Mouse (Mus musculus) ES-E14 (cell line): ENCODE measurements at regions not wholly inside any gene's neighbourhood (a gene's known extent, or its start where the extent isn't known, plus 50 kb on each side); places are given as distances from the start of the nearest gene placed in this dataset.
"Not testable (repeated sequence)": the region's sequence is repeated elsewhere in the genome, so short reads cannot be mapped to it uniquely, and the experiment has no call there.

ENCODE experiments used
- DNase-seq: peaks from one replicate; pipeline ENCODE4 v3.0.0-alpha.2; 2013; ENCODE audit warnings: low read depth, low spot score
- H3K27ac ChIP-seq: 2 replicates; pipeline ENCODE4 v1.5.1; 2012; ENCODE audit warnings: low read depth, mild to moderate bottlenecking, low read length, moderate library complexity, mixed read lengths; ENCODE audit not compliant: poor library complexity, insufficient read depth, severe bottlenecking
- H3K36me3 ChIP-seq: 2 replicates; pipeline ENCODE4 v1.6.1; 2012; ENCODE audit warnings: mild to moderate bottlenecking, low read length, moderate library complexity, mixed read lengths; ENCODE audit not compliant: control insufficient read depth, poor library complexity, insufficient read depth, severe bottlenecking
- H3K4me1 ChIP-seq, 2 experiments: fragments of 150-350 bp in 1 of 2; sonication (generic) in 1 of 2; 2 replicates each; pipeline ENCODE4 v1.6.1; 2012; ENCODE audit warnings: low read length in 2 of 2, mild to moderate bottlenecking in 1 of 2, mixed read lengths in 1 of 2; ENCODE audit not compliant: control insufficient read depth in 2 of 2, insufficient read depth in 2 of 2, poor library complexity in 1 of 2
- H3K4me3 ChIP-seq, 2 experiments: fragments of 150-350 bp in 1 of 2; sonication (generic) in 1 of 2; 2 replicates each; pipeline ENCODE4 v1.5.1; 2012; ENCODE audit warnings: low read length in 2 of 2, low read depth in 1 of 2, mild to moderate bottlenecking in 1 of 2, mixed read lengths in 1 of 2; ENCODE audit not compliant: insufficient read depth in 1 of 2, poor library complexity in 1 of 2, severe bottlenecking in 1 of 2
- H3K9ac ChIP-seq: 2 replicates; pipeline ENCODE4 v1.6.1; 2012; ENCODE audit warnings: low read depth, mild to moderate bottlenecking, low read length, mixed read lengths; ENCODE audit not compliant: poor library complexity, insufficient read depth, severe bottlenecking
- H3K9me3 ChIP-seq: fragments of 150-350 bp; sonication (generic); 2 replicates; pipeline ENCODE4 v1.6.1; 2012; ENCODE audit warnings: low read depth, mild to moderate bottlenecking, low read length; ENCODE audit not compliant: control insufficient read depth, insufficient read depth
- CHD2 ChIP-seq: IDR thresholded peaks from 2 replicates; pipeline ENCODE4 v1.6.1; 2014; ENCODE audit warnings: mild to moderate bottlenecking, low read depth, low read length, inconsistent platforms
- HCFC1 ChIP-seq: IDR thresholded peaks from 2 replicates; pipeline ENCODE4 v1.6.1; 2012; ENCODE audit warnings: low read length, inconsistent platforms, borderline replicate concordance; ENCODE audit not compliant: insufficient read depth
- MAFK ChIP-seq: IDR thresholded peaks from 2 replicates; pipeline ENCODE4 v1.6.1; 2014; ENCODE audit warnings: mild to moderate bottlenecking, low read depth, low read length, inconsistent platforms; ENCODE audit not compliant: insufficient read depth
- ZC3H11A ChIP-seq: IDR thresholded peaks from 2 replicates; pipeline ENCODE4 v1.6.1; 2012; ENCODE audit warnings: low read depth, mild to moderate bottlenecking, inconsistent platforms, low read length, borderline replicate concordance
- ZNF384 ChIP-seq: IDR thresholded peaks from 2 replicates; pipeline ENCODE4 v1.6.1; 2012; ENCODE audit warnings: low read depth, low read length, inconsistent platforms
- in situ Hi-C, 2 experiments: fragments of 600-800 bp; cut with MboI; formaldehyde crosslinking; loops; one replicate each; pipeline ENCODE4 v1.15.1; 2025; ENCODE audit warnings: low sequenced_read_pairs in 2 of 2, inconsistent platforms in 1 of 2; ENCODE audit not compliant: unreplicated experiment in 2 of 2

DNA sequence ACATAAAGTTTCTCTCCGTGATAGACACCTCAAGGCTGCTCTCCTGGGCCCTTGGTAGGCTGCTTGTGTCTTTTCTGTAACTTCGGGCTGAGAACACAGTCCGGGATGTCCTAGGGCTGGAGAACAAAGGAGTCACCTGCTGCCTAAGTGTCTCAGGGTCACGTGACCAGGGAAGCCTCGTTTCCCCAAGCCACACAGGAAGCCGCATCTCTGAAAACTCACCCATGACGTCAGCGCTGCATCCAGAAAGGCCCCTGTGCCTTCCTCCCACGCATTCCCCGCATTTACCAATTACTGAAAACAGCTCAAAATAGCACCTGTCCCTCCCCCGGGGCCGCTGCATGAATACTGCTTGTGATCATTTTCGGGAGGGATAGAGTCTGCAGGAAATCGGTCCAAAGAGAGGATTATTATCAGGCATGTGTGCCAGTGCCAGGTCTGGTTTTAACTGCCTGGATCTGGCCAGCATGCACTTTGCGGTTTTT is 198.7 kb upstream of the Nectin1 start:
- H3K9ac ChIP-seq: no peak overlapping the region
- no peak for TF ChIP-seq MAFK
- no peak for TF ChIP-seq ZC3H11A
- TF ChIP-seq HCFC1: no peak
- no peak for TF ChIP-seq CHD2
- TF ChIP-seq ZNF384: no peak
- no peak overlapping the region for H3K27ac ChIP-seq
- in situ Hi-C loops: no loop called here
- H3K36me3 ChIP-seq: no peaks in the 10 kb centered on the region
- peak; percentile 48 for DNase-seq
- H3K9me3 ChIP-seq: no peaks in the 10 kb centered on the region
- H3K4me3 ChIP-seq: peak overlapping the region; percentile 25 to 46; a peak in 3 of 4 replicates
- H3K4me1 ChIP-seq: peaks cover 3 to 6% of the 10 kb centered on the region in 2 experiments; a peak in 1 of 4 replicates

DNA sequence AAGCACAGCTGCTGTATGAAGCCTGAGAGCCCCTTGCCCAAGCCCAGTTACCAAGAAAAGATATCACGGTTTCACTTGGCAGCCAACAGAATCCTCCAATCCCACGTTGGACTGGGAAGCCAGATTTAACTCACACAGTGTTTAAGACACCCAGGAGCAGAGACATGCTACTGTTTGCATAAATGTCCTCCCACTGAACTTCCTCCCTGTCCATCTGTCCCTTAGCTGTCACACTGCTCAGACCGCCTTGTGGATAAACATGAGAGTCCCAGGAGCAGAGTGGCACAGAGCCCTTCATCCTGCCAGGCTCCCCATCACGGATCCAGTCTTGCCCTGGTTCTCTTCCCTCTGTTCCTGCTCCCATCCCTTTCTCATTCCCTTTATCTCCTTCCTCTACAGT is 194.9 kb upstream of the Nectin1 start:
- H3K4me3 ChIP-seq: no peak overlapping the region
- no peak overlapping the region for H3K27ac ChIP-seq
- H3K9me3 ChIP-seq: no peaks in the 10 kb centered on the region
- H3K4me1 ChIP-seq: peaks cover 3 to 6% of the 10 kb centered on the region in 2 experiments; a peak in 1 of 4 replicates
- DNase-seq: no peak
- H3K36me3 ChIP-seq: no peaks in the 10 kb centered on the region
- in situ Hi-C loops: no loop called here
- H3K9ac ChIP-seq: no peak overlapping the region
- TF ChIP-seq ZC3H11A (no peak), MAFK (no peak), ZNF384 (no peak)

DNA sequence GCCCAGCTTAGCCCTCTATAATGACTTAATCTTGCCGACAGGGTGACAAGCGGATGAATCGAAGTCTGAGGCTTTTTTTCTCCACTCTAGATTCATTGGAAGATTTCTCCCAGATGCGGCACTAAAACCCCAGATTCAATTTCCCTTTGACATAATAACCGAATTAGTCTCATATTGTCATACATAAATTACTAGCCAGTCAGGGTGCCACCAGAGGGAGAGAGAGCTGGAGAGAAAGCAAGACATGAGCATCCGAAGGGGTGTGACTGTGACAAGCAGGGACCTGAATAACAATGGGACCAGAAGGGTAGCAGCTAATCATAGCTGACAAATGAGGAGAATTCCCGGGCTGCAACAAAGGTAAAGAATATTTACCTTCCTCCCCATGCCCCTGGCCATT is 194.5 kb upstream of the Nectin1 start:
- no peak overlapping the region for H3K9ac ChIP-seq
- no peak for DNase-seq
- TF ChIP-seq HCFC1 (no peak), MAFK (no peak), CHD2 (no peak), ZNF384 (no peak), ZC3H11A (no peak)
- in situ Hi-C loops: no loop called here
- H3K4me1 ChIP-seq: peaks cover 3 to 6% of the 10 kb centered on the region in 2 experiments; a peak in 1 of 4 replicates
- no peaks in the 10 kb centered on the region for H3K9me3 ChIP-seq
- H3K27ac ChIP-seq: no peak overlapping the region
- no peaks in the 10 kb centered on the region for H3K36me3 ChIP-seq
- no peak overlapping the region for H3K4me3 ChIP-seq

DNA sequence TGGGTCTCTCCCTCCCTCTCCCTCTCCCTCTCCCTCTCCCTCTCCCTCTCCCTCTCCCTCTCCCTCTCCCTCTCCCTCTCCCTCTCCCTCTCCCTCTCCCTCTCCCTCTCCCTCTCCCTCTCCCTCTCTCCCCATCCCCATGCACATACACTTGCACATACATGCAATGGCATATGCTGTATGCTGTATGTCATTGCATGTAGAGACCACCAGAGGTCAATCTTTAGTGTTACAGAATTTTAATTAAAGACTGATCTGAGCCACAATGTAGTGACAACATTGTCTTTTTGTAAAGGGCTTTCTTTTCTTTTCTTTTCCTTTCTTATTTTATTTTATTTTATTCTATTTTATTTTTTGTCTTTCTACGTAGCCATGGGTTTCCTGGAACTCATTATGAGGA is 191.0 kb upstream of the Nectin1 start:
- H3K9me3 ChIP-seq, H3K9ac ChIP-seq, in situ Hi-C loops, H3K4me3 ChIP-seq, DNase-seq, H3K27ac ChIP-seq, H3K4me1 ChIP-seq, H3K36me3 ChIP-seq: not testable (repeated sequence)

DNA sequence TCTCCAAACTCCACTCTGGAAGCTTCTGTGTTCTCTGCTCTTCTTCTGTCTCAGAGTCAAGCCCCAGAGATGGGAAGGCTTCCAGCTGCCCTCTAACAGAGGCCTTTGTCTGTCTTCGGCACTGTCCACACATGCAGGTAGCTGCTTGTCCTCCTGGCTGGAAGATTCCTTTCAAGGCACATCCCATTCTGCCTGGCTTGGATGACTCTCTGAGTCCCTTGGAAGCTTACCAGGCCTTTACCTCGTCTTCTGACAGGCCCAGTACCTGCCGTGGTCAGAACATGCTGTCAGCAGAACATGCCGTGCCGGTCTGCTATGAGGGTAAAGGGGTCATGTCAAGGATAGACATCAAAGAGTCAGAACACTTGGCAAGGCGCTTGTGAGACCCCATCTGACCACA is 181.8 kb upstream of the Nectin1 start:
- H3K27ac ChIP-seq: no peak overlapping the region
- DNase-seq: no peak
- H3K36me3 ChIP-seq: no peaks in the 10 kb centered on the region
- no peak for TF ChIP-seq ZC3H11A
- TF ChIP-seq MAFK: no peak
- TF ChIP-seq HCFC1: no peak
- no peak for TF ChIP-seq ZNF384
- TF ChIP-seq CHD2: no peak
- no peak overlapping the region for H3K4me3 ChIP-seq
- H3K9me3 ChIP-seq: no peaks in the 10 kb centered on the region
- H3K9ac ChIP-seq: no peak overlapping the region
- no peaks in the 10 kb centered on the region for H3K4me1 ChIP-seq
- in situ Hi-C loops: no loop called here
